Mouse (Mus musculus) gastrocnemius, adult 2 months (tissue): Measurements from ENCODE around the gene Chat. TPM values are rescaled to one million over a fixed set of nuclear protein-coding genes. Genes with fewer than 3 reads are reported as not detected.

ENCODE experiments used
- DNase-seq: peaks from one replicate; pipeline ENCODE4 v3.0.0; 2022
- H3K27ac ChIP-seq: fragments of 200-600 bp; 2 replicates; pipeline ENCODE4 v1.8.1; 2022; ENCODE audit warnings: mild to moderate bottlenecking
- H3K4me3 ChIP-seq: fragments of 200-600 bp; 2 replicates; pipeline ENCODE4 v1.8.1; 2022; ENCODE audit warnings: mild to moderate bottlenecking, moderate library complexity
- CTCF ChIP-seq: fragments of 200-600 bp; IDR thresholded peaks from 2 replicates; pipeline ENCODE4 v1.8.1; 2022; ENCODE audit warnings: antibody characterized with exemption, mild to moderate bottlenecking, moderate library complexity
- intact Hi-C: fragments of 180-260 bp; cut with DNase I; formaldehyde crosslinking; loops from one replicate; pipeline ENCODE4 v1.15.1; 2025
- long read RNA-seq, 2 experiments: library from polyadenylated mRNA; stranded (forward); transcript quantifications; one replicate each; pipeline ENCODE4 v2.0.0; 2021
- total RNA-seq, 2 experiments: library from RNA; stranded (reverse); gene quantifications; 2 replicates each; pipeline ENCODE4 v1.2.3; 2021

Chat gene
- not detected for total RNA-seq
- long read RNA-seq, experiment 1 = 0 reads
- long read RNA-seq, experiment 2 = 0 reads

DNA sequence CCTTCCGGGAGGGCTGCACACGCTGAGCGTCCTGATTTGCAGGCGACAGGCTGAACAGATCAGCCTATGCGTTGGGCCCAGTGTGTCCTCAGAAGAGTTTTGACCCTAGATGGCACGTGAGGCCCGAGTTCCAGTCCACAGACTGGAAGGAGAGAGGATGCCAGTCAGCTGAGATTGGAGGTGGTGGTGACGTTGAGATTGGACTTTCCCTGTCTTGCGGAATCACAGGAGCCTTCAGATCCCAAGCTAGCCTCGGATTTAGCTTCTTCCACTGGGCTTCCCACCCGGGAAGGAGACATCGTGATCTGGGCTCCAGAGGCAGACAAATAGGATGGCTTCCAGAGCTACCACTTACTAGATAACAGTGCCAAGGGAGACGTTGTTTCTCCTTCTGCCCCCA, at the start of gene Chat:
Gene Chat (minus strand): TSS at position 101 of the 400 bp plus-strand sequence.
- Histone ChIP-seq H3K27ac (no peak within 1 kb of the TSS), H3K4me3 (no peak within 1 kb of the TSS)
- intact Hi-C loops = no loop called here
- no peak for DNase-seq
- no peak for TF ChIP-seq CTCF

- intact Hi-C loops = no loop called here
- peak within 1 kb of the TSS; percentile 97 for H3K27ac ChIP-seq
Measured at GRCm38 (mm10) chr14:32513336-32514032, 47.7 kb upstream of the Chat start, which contains the start of gene Ercc6. TSS of gene Ercc6 (plus strand) at chr14:32513521.

DNA sequence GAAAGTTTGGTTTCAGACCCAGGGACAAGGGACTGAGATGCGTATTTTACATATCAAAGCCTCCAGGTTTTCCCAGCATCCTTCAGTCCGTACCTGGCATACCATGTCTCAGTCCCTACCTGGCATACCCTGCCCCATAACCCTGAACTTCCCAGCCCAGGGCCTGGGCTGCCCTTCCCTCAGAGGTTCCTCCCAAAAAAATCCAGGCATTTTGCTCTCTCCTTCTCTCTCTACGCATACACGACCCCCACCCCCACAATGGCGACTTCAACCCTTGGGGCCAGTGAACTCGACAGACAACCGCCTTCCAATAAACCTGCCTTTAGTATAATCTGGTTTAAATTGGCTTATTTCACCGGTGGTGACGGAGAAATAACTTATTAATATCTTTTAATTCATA, 47.1 kb upstream of the Chat start:
- no peak for DNase-seq
- intact Hi-C loops = no loop called here
- TF ChIP-seq CTCF = no peak
- Histone ChIP-seq H3K27ac (peak overlapping the region; percentile 97), H3K4me3 (peak overlapping the region; percentile 95)

More at GRCm38 (mm10) chr14:32513336-32514032, 47.7 kb upstream of the Chat start, which contains the start of gene Ercc6:
- no peak for TF ChIP-seq CTCF
- peak within 1 kb of the TSS; percentile 95 for H3K4me3 ChIP-seq
- peak; percentile 96 for DNase-seq

DNA sequence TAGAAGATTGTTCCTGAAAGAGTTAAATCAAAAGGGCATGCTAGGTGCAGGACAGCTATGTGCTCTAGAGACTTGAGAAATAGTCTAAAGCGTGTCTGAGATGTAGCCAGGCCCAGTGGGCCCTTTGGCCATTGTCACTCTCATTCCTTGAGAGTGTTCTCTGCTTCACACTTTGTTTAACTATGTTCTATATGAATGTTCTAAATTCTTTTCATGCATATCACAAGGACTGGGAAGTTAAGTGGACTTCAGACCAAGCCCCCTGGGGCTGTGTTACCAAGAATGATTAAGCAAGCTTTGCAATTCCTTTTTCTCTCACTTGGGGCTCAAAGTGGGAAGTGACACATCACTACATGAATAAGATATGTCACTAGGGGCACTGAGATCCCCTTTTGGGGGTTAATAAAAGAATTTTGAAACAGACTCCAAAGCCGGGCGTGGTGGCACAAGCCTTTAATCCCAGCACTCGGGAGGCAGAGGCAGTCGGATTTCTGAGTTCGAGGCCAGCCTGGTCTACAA, 43.7 kb upstream of the Chat start:
- no peak for TF ChIP-seq CTCF
- intact Hi-C loops = no loop called here
- DNase-seq = no peak
- no peak overlapping the region for H3K27ac ChIP-seq
- H3K4me3 ChIP-seq = no peak overlapping the region

- Histone ChIP-seq H3K27ac (no peak overlapping the region), H3K4me3 (no peak overlapping the region)
- intact Hi-C loops = no loop called here
- no peak for DNase-seq
- TF ChIP-seq CTCF = no peak
Measured at GRCm38 (mm10) chr14:32508105-32508835, 42.5 kb upstream of the Chat start.

DNA sequence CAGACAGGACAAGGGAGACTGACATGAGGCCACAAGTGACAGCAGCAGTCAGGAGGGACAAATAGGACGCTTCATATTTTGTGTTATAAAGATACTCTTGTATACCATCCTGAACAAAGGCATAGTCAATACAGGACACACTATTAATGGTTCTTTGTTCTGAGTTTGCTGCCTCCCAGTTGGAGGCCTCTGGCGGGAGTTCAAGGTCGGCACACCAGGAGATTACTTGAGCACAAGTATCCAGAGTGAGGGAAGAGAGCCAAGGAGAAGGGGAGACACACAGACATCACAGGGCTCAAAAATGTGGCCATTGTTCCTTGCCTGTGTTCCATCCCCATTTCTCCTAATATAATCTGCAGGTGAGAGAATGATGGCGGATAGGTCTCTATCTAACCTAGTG, 41.4 kb upstream of the Chat start:
- intact Hi-C loops = no loop called here
- H3K27ac ChIP-seq = no peak overlapping the region
- TF ChIP-seq CTCF = no peak
- no peak overlapping the region for H3K4me3 ChIP-seq
- DNase-seq = no peak

- no peak for TF ChIP-seq CTCF
- Histone ChIP-seq H3K4me3 (no peak overlapping the region), H3K27ac (no peak overlapping the region)
- DNase-seq = no peak
- intact Hi-C loops = no loop called here
Measured at GRCm38 (mm10) chr14:32506329-32506728, 40.5 kb upstream of the Chat start.

DNA sequence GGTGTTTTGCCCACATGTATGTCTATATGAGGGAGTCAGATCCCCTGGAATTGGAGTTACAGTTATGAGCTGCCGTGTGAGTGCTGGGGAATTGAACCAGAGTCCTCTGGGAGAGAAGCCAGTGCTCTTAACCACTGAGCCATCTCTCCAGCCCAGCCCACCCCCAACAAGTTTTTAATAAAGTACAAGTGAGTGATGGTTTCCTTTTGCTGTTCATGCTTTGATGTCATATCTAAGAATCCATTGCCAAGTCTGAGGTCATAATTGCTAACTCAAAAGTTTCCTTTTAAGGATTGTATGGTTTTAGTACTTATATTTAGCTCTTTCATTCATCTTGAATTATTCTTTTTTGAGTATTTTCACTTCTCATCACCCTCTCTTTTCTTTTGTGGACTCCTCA, 38.1 kb upstream of the Chat start:
- intact Hi-C loops = no loop called here
- Histone ChIP-seq H3K27ac (no peak overlapping the region), H3K4me3 (no peak overlapping the region)
- no peak for DNase-seq
- no peak for TF ChIP-seq CTCF

DNA sequence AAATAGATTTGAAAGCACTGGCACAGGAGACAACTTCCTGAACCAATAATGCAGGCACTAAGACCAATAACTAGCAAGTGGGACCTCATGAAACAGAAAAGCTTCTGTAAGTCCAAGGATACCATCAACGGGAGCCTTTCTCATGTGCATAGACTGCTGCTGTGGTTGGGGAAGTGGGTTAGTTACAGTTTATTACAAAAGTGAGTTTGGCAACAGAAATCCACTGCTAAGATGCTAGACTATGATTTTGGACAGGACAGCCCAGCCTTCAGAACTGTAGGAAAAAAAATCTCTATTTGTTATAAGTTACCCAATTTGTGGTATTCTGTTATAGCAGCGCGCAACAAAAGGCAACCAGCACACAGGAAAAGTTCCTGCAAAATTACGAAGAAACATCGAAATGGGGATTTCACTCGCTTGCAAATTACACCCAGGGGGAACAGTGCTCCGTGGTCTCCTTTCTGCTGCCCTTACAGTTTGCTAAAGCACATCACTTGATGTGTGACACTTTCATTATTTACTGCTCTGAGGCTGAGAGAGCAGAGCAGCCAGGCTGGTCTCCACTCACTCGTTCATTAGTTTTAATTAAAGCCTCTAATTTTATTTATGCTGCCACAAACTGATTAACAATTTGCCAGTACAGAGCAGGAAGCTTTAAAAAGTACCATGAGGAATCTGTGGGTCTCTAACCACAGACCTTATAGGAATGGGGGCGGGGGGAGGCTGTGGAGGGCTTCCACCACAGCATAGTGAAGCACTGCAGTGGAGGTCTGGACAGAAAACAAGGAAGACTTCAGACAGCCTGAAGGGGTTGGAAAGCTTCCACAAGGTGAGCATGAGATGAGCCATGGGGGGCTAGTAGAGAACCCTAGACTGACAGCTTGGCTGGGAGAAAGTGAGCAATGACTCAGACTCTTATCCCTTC, 37.2 kb upstream of the Chat start:
- Histone ChIP-seq H3K4me3 (no peak overlapping the region), H3K27ac (no peak overlapping the region)
- intact Hi-C loops = no loop called here
- no peak for TF ChIP-seq CTCF
- DNase-seq = no peak

DNA sequence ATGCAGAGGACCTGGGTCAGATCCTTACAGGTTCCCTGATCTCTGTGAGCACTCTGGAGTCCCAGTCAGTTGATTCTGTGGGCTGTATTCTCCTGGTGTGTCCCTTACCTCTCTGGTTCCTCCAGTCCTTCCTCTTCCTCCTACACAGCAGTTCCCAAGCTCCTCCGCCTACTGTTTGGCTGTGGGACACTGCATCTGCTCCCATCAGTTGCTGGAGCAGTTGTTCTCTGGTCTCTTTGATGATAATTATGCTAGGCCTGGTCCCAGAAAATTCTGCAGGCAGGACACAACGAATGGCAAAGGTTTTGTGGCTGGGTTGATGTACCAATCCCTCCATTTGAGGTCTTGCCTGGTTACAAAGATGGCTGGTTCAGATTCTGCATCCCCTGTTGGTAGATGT, 35.5 kb upstream of the Chat start:
- no peak for DNase-seq
- intact Hi-C loops = no loop called here
- no peak for TF ChIP-seq CTCF
- no peak overlapping the region for H3K4me3 ChIP-seq
- no peak overlapping the region for H3K27ac ChIP-seq

- intact Hi-C loops = no loop called here
- no peak overlapping the region for H3K4me3 ChIP-seq
- H3K27ac ChIP-seq = no peak overlapping the region
- TF ChIP-seq CTCF = no peak
- no peak for DNase-seq
Measured at GRCm38 (mm10) chr14:32496115-32496850, 30.5 kb upstream of the Chat start.

DNA sequence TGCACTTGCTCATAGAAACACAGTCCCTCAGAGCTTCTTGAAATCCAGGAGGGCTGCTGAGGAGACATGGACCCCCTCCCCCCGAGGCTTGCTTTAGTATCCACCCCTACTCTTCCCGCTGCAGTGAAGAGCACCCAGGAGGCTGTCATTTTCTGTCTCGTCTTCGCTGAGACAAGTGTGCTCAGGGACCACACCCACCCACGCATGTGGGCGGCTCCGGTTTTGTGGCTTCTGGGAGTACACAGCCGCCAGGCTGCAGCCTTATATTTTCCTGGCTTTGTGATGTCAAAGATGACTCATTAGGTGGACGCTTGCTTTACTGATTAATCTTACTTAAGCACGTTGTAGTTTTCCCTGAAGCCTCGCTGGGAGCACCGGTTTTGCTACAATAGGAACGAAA, 26.7 kb upstream of the Chat start:
- peak overlapping the region; percentile 21; the same call in 1 of the 2 replicates for H3K4me3 ChIP-seq
- no peak overlapping the region for H3K27ac ChIP-seq
- no peak for TF ChIP-seq CTCF
- intact Hi-C loops = no loop called here
- DNase-seq = no peak
